ENCODE assay signal across 8 mouse cellular contexts in genomic region chr7:25711731-25712197, GRCm38 (mm10). TPM values are rescaled to one million over a fixed set of nuclear protein-coding genes. Genes with fewer than 3 reads are reported as not detected.
DNase-seq lines count a peak whose midpoint lies in the region; ATAC-seq lines count a peak whose summit lies in the region.

No protein-coding gene starts in this region.

- no peak for ATAC-seq in hindbrain, embryonic 14.5 days (ENCODE audit: low FRiP score)
- ATAC-seq in hindbrain, embryonic 15.5 days (ENCODE audit: low FRiP score, low read depth) = 0 out of 2 replicates have a peak, but pooled peaks have one; percentile 8
- 0 out of 2 replicates have a peak, but pooled peaks have one; percentile 16 for ATAC-seq in midbrain, embryonic 13.5 days

- H3K9ac ChIP-seq in hindbrain, embryonic 14.5 days = no peak overlapping the region
- no peak overlapping the region for H3K9ac ChIP-seq in hindbrain, embryonic 15.5 days
- H3K9ac ChIP-seq in midbrain, embryonic 13.5 days (replicated peaks) = no peak overlapping the region; the same call in 1 of the 2 replicates

- H3K27ac ChIP-seq in hindbrain, embryonic 10.5 days = peak overlapping the region; percentile 75
- no peak overlapping the region for H3K27ac ChIP-seq in hindbrain, embryonic 14.5 days
- H3K27ac ChIP-seq in hindbrain, embryonic 15.5 days (replicated peaks) = no peak overlapping the region
- H3K27ac ChIP-seq in midbrain, embryonic 13.5 days = 0 out of 2 replicates have a peak overlapping the region, but pooled peaks have one; percentile 15

- DNase-seq in hindbrain, embryonic 10.5 days (ENCODE audit: low spot score) = peak; percentile 70
- no peak for DNase-seq in hindbrain, embryonic 14.5 days (ENCODE audit: low spot score)
- peak; percentile 49 to 58 for DNase-seq in adrenal gland, postnatal 36 days
- DNase-seq in fibroblast of lung, adult 2 months (ENCODE audit: low read depth) = peak; percentile 99
- no peak for DNase-seq in thymus, postnatal 14 days
- no peak for DNase-seq in kidney, adult 18-20 months

- H3K4me2 ChIP-seq in hindbrain, embryonic 14.5 days (replicated peaks) = no peak overlapping the region
- no peak overlapping the region for H3K4me2 ChIP-seq in hindbrain, embryonic 15.5 days
- no peak overlapping the region for H3K4me2 ChIP-seq in midbrain, embryonic 13.5 days (replicated peaks)

- H3K27me3 ChIP-seq in hindbrain, embryonic 10.5 days (ENCODE audit: insufficient read depth, poor library complexity, severe bottlenecking) = no peaks in the 10 kb centered on the region
- no peaks in the 10 kb centered on the region for H3K27me3 ChIP-seq in hindbrain, embryonic 14.5 days (ENCODE audit: control insufficient read depth, insufficient read depth, low read length)
- H3K27me3 ChIP-seq in hindbrain, embryonic 15.5 days = no peaks in the 10 kb centered on the region
- no peaks in the 10 kb centered on the region for H3K27me3 ChIP-seq in midbrain, embryonic 13.5 days

- peaks cover 53% of the 10 kb centered on the region for H3K36me3 ChIP-seq in hindbrain, embryonic 10.5 days
- H3K36me3 ChIP-seq in hindbrain, embryonic 14.5 days (replicated peaks; ENCODE audit: control insufficient read depth, insufficient read depth) = peaks cover 42% of the 10 kb centered on the region
- H3K36me3 ChIP-seq in hindbrain, embryonic 15.5 days = peaks cover 34% of the 10 kb centered on the region
- peaks cover 47% of the 10 kb centered on the region for H3K36me3 ChIP-seq in midbrain, embryonic 13.5 days

- H3K4me3 ChIP-seq in hindbrain, embryonic 10.5 days = peak overlapping the region; percentile 18; the same call in 1 of the 2 replicates
- no peak overlapping the region for H3K4me3 ChIP-seq in hindbrain, embryonic 14.5 days (replicated peaks; ENCODE audit: low read length)
- no peak overlapping the region for H3K4me3 ChIP-seq in hindbrain, embryonic 15.5 days
- H3K4me3 ChIP-seq in midbrain, embryonic 13.5 days (replicated peaks) = no peak overlapping the region

- 30% methylated on average over 7 of the region's 7 CpGs for WGBS in hindbrain, embryonic 10.5 days
- 22% methylated on average over 7 of the region's 7 CpGs for WGBS in hindbrain, embryonic 14.5 days
- WGBS in hindbrain, embryonic 15.5 days = 18% methylated on average over 7 of the region's 7 CpGs
- WGBS in midbrain, embryonic 13.5 days = 36% methylated on average over 7 of the region's 7 CpGs

- peaks cover 49% of the 10 kb centered on the region for H3K4me1 ChIP-seq in hindbrain, embryonic 10.5 days (replicated peaks)
- peaks cover 12% of the 10 kb centered on the region for H3K4me1 ChIP-seq in hindbrain, embryonic 14.5 days (replicated peaks; ENCODE audit: control insufficient read depth, insufficient read depth, low read length)
- peaks cover 17% of the 10 kb centered on the region for H3K4me1 ChIP-seq in hindbrain, embryonic 15.5 days (replicated peaks)
- peaks cover 26% of the 10 kb centered on the region for H3K4me1 ChIP-seq in midbrain, embryonic 13.5 days (replicated peaks)

- H3K9me3 ChIP-seq in hindbrain, embryonic 10.5 days = 0 out of 2 replicates have a peak, but pooled peaks cover 2% of the 10 kb centered on the region
- no peaks in the 10 kb centered on the region for H3K9me3 ChIP-seq in hindbrain, embryonic 14.5 days (ENCODE audit: control insufficient read depth, low read length)
- H3K9me3 ChIP-seq in hindbrain, embryonic 15.5 days = no peaks in the 10 kb centered on the region
- H3K9me3 ChIP-seq in midbrain, embryonic 13.5 days = no peaks in the 10 kb centered on the region

RNA-seq across cellular contexts. Expression of gene Ccdc97, which starts 7.1 kb away (rescaled TPM):
- 32.4 and 44.0 TPM in 2 replicates for polyA plus RNA-seq in hindbrain, embryonic 10.5 days (2016; fragmentation: Nextera tagmentation; extraction: Ambion mirVana)
- polyA plus RNA-seq in hindbrain, embryonic 14.5 days (2014; fragmentation: Nextera tagmentation; extraction: Ambion mirVana) = 41.9 and 43.5 TPM in 2 replicates
- 10 to 100 TPM; 45.9 to 49.0 TPM for total RNA-seq in adrenal gland, postnatal 36 days (2021)
- 30.9 and 40.9 TPM in 2 replicates for polyA plus RNA-seq in hindbrain, embryonic 15.5 days (2015; fragmentation: Nextera tagmentation; extraction: Ambion mirVana)
- polyA plus RNA-seq in midbrain, embryonic 13.5 days (2015; fragmentation: Nextera tagmentation; extraction: Ambion mirVana) = 29.9 and 35.9 TPM in 2 replicates

RNA-seq across cellular contexts. Expression of gene Tgfb1, which starts 25.0 kb away (rescaled TPM):
- polyA plus RNA-seq in hindbrain, embryonic 10.5 days (2016; fragmentation: Nextera tagmentation; extraction: Ambion mirVana) = 0.81 and 2.1 TPM in 2 replicates
- 0.82 and 1.1 TPM in 2 replicates for polyA plus RNA-seq in hindbrain, embryonic 14.5 days (2014; fragmentation: Nextera tagmentation; extraction: Ambion mirVana)
- total RNA-seq in adrenal gland, postnatal 36 days (2021) = 10 to 100 TPM; 35.5 to 48.9 TPM
- polyA plus RNA-seq in hindbrain, embryonic 15.5 days (2015; fragmentation: Nextera tagmentation; extraction: Ambion mirVana) = 0.84 and 0.87 TPM in 2 replicates
- 0.59 and 1.2 TPM in 2 replicates for polyA plus RNA-seq in midbrain, embryonic 13.5 days (2015; fragmentation: Nextera tagmentation; extraction: Ambion mirVana)

RNA-seq across cellular contexts. Expression of gene B9d2, which starts 31.2 kb away (rescaled TPM):
- 38.3 and 44.6 TPM in 2 replicates for polyA plus RNA-seq in hindbrain, embryonic 10.5 days (2016; fragmentation: Nextera tagmentation; extraction: Ambion mirVana)
- polyA plus RNA-seq in hindbrain, embryonic 14.5 days (2014; fragmentation: Nextera tagmentation; extraction: Ambion mirVana) = 41.8 and 42.7 TPM in 2 replicates
- total RNA-seq in adrenal gland, postnatal 36 days (2021) = 10 to 100 TPM; 15.3 to 18.0 TPM
- polyA plus RNA-seq in hindbrain, embryonic 15.5 days (2015; fragmentation: Nextera tagmentation; extraction: Ambion mirVana) = 41.1 and 42.8 TPM in 2 replicates
- 40.3 and 41.4 TPM in 2 replicates for polyA plus RNA-seq in midbrain, embryonic 13.5 days (2015; fragmentation: Nextera tagmentation; extraction: Ambion mirVana)

RNA-seq across cellular contexts. Expression of gene Tmem91, which starts 36.8 kb away (rescaled TPM):
- polyA plus RNA-seq in hindbrain, embryonic 10.5 days (2016; fragmentation: Nextera tagmentation; extraction: Ambion mirVana) = 3.1 and 3.2 TPM in 2 replicates
- 54.1 and 64.8 TPM in 2 replicates for polyA plus RNA-seq in hindbrain, embryonic 14.5 days (2014; fragmentation: Nextera tagmentation; extraction: Ambion mirVana)
- not detected for total RNA-seq in adrenal gland, postnatal 36 days (2021)
- polyA plus RNA-seq in hindbrain, embryonic 15.5 days (2015; fragmentation: Nextera tagmentation; extraction: Ambion mirVana) = 65.6 and 72.7 TPM in 2 replicates
- polyA plus RNA-seq in midbrain, embryonic 13.5 days (2015; fragmentation: Nextera tagmentation; extraction: Ambion mirVana) = 8.8 and 9.7 TPM in 2 replicates

RNA-seq across cellular contexts. Expression of gene Hnrnpul1, which starts 42.8 kb away (rescaled TPM):
- 60.5 and 61.6 TPM in 2 replicates for polyA plus RNA-seq in hindbrain, embryonic 10.5 days (2016; fragmentation: Nextera tagmentation; extraction: Ambion mirVana)
- 54.7 and 55.2 TPM in 2 replicates for polyA plus RNA-seq in hindbrain, embryonic 14.5 days (2014; fragmentation: Nextera tagmentation; extraction: Ambion mirVana)
- 100 to 1,000 TPM; 102 to 113 TPM for total RNA-seq in adrenal gland, postnatal 36 days (2021)
- polyA plus RNA-seq in hindbrain, embryonic 15.5 days (2015; fragmentation: Nextera tagmentation; extraction: Ambion mirVana) = 42.2 and 43.7 TPM in 2 replicates
- polyA plus RNA-seq in midbrain, embryonic 13.5 days (2015; fragmentation: Nextera tagmentation; extraction: Ambion mirVana) = 53.5 and 56.2 TPM in 2 replicates

Comparison
In these comparisons a context has a peak if more than half of its experiments do, and no peak if none do; other contexts are left out.
1. DNase-seq: peak in hindbrain, embryonic 10.5 days (single experiment), adrenal gland, postnatal 36 days (2 of 2) and fibroblast of lung, adult 2 months (single experiment); none in hindbrain, embryonic 14.5 days (single experiment), thymus, postnatal 14 days (single experiment) and kidney, adult 18-20 months (single experiment).
2. H3K27ac ChIP-seq: peak in hindbrain, embryonic 10.5 days (single experiment) and midbrain, embryonic 13.5 days (single experiment); none in hindbrain, embryonic 14.5 days (single experiment) and hindbrain, embryonic 15.5 days (single experiment).